Mouse (Mus musculus) cerebellum, adult 2 months (tissue): ENCODE measurements around the gene Gm9112. TPM values are rescaled to one million over a fixed set of nuclear protein-coding genes. Genes with fewer than 3 reads are reported as not detected.
"Not testable (repeated sequence)": the region's sequence is repeated elsewhere in the genome, so short reads cannot be mapped to it uniquely, and the experiment has no call there.

Source experiments
- DNase-seq, 2 experiments: peaks; one replicate each; pipeline ENCODE4 v3.0.0; 2021
- H3K27ac ChIP-seq: fragments of 200-500 bp; 2 replicates; pipeline ENCODE4 v1.5.1; 2012; ENCODE audit warnings: low read length, control low read depth, inconsistent platforms; ENCODE audit not compliant: insufficient read depth
- H3K27me3 ChIP-seq: fragments of 200-500 bp; 2 replicates; pipeline ENCODE4 v1.6.1; 2012; ENCODE audit warnings: inconsistent platforms, mild to moderate bottlenecking, low read length, moderate library complexity; ENCODE audit not compliant: control insufficient read depth, insufficient read depth
- H3K4me1 ChIP-seq: fragments of 200-500 bp; 2 replicates; pipeline ENCODE4 v1.6.1; 2011; ENCODE audit warnings: low read length; ENCODE audit not compliant: control insufficient read depth, insufficient read depth
- H3K4me3 ChIP-seq: fragments of 200-500 bp; replicated peaks from 2 replicates; pipeline ENCODE3; 2011; ENCODE audit warnings: mild to moderate bottlenecking, low read depth, low read length, control low read depth; ENCODE audit not compliant: insufficient read depth
- CTCF ChIP-seq: fragments of 200-500 bp; IDR thresholded peaks from 2 replicates; pipeline ENCODE4 v1.5.1; 2011; ENCODE audit warnings: low read depth, mild to moderate bottlenecking, control low read depth, low read length, moderate library complexity, borderline replicate concordance; ENCODE audit not compliant: insufficient read depth
- POLR2A ChIP-seq: fragments of 200-500 bp; IDR thresholded peaks from 2 replicates; pipeline ENCODE4 v1.6.1; 2011; ENCODE audit warnings: low read length, control low read depth, borderline replicate concordance; ENCODE audit not compliant: insufficient read depth
- WGBS: fragments of 180-500 bp; shearing (Covaris S2); methylation state at CpG from one replicate; pipeline ENCODE4 v1.1.7; 2018; 5-methylcytosine and 5-hydroxymethylcytosine counted together
- polyA plus RNA-seq: library from polyadenylated mRNA; depleted of rRNA; stranded (reverse); fragments of >200 nt; gene quantifications from 2 replicates; pipeline ENCODE4 v1.2.3, GENCODE M21; 2012; rRNA removed

The Gm9112 gene
- polyA plus RNA-seq = not detected in 2 replicates

DNA sequence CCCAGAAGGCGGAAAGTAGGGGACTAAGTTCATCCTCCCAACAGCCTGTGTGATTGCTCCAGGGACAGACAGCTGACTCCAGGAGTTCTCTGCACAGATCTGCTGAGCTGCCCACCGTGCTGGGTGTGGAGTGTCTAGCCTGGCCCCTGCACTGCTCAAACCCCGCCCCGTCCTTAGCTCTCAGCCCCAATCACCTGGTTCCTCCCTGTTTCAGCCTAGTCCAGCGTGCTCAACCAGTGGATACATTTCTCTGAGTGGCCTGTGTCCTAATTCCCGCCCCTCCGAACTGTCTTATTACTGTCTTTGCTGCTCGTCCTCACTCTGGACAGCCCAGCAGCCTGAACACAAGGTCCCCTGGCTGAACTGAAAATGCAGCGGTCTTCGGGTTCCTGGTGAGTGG lies at the start of gene Gm9112, which contains the start of gene Dmrtc1b:
Gene Gm9112 (minus strand): TSS at position 101 of the 400 bp plus-strand sequence.
Gene Dmrtc1b (plus strand): TSS at position 331 of the 400 bp plus-strand sequence.
- H3K4me1 ChIP-seq, H3K27me3 ChIP-seq, DNase-seq, H3K4me3 ChIP-seq, H3K27ac ChIP-seq: not testable (repeated sequence)
- 82% methylated on average over 10 of the region's 10 CpGs for WGBS

DNA sequence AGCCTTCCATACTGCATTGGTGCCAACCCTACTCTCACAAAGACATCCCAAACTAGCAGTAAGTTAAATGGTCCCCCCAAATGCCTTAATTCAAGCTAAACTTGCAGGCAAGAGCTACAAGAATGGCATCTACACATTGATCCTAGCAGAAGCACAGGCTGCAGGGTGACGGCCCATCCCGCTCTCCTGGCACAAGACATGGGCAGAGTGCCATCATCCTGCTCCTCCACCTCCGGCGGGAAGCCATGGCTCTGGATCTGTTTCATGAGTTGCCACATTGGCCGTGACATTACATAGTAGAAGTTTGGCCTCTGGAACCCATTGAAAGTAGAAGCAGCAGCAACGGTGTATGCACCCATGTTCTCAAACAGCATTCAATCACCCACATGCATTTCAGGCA lies 16.8 kb upstream of the Gm9112 start:
- H3K27me3 ChIP-seq, DNase-seq, H3K4me3 ChIP-seq, H3K27ac ChIP-seq, H3K4me1 ChIP-seq: not testable (repeated sequence)
- 27% methylated on average over 6 of the region's 6 CpGs for WGBS

DNA sequence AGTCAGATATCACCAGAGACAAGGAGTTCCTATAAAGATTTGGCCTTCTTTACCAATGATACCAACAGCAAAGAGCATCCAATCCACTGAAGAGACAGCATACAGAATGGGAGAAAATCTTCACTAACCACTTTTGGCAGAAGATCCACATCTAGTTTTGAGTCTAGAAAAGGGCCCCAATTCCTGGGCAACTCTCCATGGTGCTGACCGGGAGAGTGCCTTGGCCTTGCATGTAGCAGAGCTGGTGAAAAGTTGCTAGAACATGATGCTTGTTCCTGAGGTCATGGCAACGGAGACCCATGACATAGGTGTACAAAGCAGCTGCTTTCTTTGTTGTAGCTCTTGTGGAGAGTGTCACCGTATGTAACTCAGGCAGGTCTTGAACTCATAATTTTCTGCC lies 6.8 kb downstream of the Gm9112 start:
- not testable (repeated sequence) for H3K27ac ChIP-seq, DNase-seq, H3K27me3 ChIP-seq, H3K4me1 ChIP-seq, H3K4me3 ChIP-seq
- WGBS = 69% methylated on average over 3 of the region's 3 CpGs

DNA sequence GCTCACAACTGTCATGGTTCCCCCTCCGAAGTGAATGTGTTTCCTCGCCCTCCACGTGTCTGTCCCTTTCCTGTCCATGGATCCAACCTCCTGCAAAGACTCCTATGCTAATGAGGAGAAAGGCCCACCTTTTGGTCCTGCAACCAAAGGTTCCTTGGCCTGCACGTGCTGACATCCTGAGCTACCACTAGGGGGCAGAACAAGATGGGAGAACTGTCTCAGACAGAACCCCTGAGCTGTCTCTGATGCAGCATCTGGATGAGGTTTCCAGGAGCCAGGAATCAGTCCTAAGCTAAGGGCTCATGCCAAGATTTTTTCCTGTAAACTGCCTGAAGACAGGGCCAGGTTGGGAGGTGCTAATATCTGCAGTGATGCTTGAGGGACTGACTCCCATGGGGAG lies 18.2 kb downstream of the Gm9112 start:
- H3K4me3 ChIP-seq, H3K27me3 ChIP-seq, H3K4me1 ChIP-seq, H3K27ac ChIP-seq: not testable (repeated sequence)
- peak; percentile 1 to 33 for DNase-seq
- TF ChIP-seq CTCF = peak; percentile 22; the same call in 1 of the 2 replicates
- 18% methylated on average over 4 of the region's 4 CpGs for WGBS

DNA sequence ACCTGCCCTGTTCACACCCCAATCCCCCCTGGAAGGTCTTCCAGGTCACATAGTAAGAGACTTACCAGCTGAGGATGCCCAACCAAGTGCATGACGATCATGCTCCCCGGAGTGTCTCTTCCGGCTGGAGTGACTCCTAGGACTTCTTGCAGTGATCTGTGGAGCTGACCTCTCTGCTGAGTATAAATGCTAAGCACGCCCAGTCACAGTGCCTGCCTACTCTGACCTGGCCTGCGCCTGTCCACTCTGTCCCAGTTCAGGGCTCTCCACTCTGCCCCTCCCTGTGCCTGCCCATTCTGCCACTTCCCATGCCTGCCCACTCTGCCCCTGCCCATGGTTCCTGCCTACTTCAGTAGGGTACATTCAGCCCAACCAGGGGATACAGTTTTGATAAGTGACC lies 20.6 kb downstream of the Gm9112 start, which contains the start of gene Gm3880:
Gene Gm3880 (minus strand): TSS at position 101 of the 400 bp plus-strand sequence.
- not testable (repeated sequence) for H3K27me3 ChIP-seq, DNase-seq, H3K4me1 ChIP-seq, H3K4me3 ChIP-seq, H3K27ac ChIP-seq
- WGBS = 94% methylated on average over 4 of the region's 5 CpGs

DNA sequence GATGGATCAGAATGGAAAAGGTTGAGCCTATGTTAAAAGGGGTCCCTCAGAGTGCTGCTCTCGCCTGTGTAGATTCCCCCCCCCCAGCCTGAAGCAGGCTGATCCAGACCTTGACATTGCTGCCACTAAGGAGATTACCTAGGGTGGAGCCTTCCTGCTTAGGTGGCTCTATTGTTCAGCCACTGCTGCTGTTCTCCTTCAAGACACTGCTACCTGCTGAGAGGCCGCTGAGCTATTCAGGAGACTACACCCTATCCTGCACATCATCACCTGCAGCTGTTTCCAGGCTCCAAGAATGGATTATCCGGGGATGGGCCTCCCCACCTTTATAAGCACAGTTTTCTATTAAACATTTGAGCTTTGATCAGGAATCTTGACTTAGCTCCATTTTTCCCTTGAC lies 22.7 kb downstream of the Gm9112 start:
- DNase-seq, H3K27ac ChIP-seq, H3K27me3 ChIP-seq, H3K4me1 ChIP-seq, H3K4me3 ChIP-seq: not testable (repeated sequence)
- 38% methylated on average over 3 of the region's 3 CpGs for whole genome bisulfite sequencing

DNA sequence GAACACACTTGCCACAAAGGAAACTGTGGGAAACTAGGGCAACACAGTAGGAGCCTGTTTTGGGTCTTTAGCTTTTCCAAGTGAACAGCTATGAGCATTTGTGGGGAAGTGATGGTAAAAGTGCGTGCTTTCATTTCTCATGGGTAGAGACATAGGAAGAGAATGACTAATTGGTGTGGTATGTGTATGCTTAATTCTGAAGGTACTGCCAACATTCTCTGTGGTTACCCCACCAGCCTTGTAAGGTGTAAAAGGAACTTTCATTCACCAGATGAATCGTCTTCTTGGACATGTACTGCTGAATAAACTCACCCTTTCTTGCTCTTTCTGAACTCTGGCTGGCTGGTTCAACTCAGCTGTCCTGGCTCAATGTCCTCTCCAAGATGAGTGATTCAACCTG lies 40.8 kb downstream of the Gm9112 start:
- DNase-seq = no peak
- no peak overlapping the region for H3K27ac ChIP-seq
- WGBS = 75% methylated on average over 2 of the region's 2 CpGs
- no peaks in the 10 kb centered on the region for H3K4me1 ChIP-seq
- H3K4me3 ChIP-seq = no peak overlapping the region
- TF ChIP-seq CTCF (no peak), POLR2A (no peak)
- no peaks in the 10 kb centered on the region for H3K27me3 ChIP-seq

DNA sequence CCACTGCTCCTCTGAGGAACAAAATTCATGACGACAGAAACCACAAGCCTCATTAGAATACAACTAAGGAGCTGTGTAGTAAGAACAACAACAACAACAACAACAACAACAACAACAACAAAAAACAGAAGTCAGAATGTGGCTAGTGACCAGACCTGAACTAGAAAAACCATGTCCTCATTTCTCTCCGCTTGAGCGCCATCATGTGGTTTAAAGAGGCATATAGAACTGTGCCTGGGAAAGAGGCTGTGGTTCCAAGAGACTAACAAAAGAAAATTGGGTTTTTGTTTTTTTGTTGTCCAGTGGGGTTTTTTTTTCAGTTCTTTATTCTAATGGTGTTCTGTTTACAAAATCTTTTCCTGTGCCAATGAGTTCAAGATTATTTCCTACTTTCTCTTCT lies 46.7 kb downstream of the Gm9112 start:
- Histone ChIP-seq H3K27me3 (no peaks in the 10 kb centered on the region), H3K4me3 (no peak overlapping the region), H3K4me1 (no peaks in the 10 kb centered on the region), H3K27ac (no peak overlapping the region)
- 22% methylated on average over 3 of the region's 3 CpGs for WGBS
- no peak for TF ChIP-seq POLR2A
- no peak for TF ChIP-seq CTCF
- peak in 1 of 2 experiments; percentile 3 for DNase-seq

Other genes with a start within 250 kb of the Gm9112 start
- gene Hdac8, start 202.3 kb downstream of the Gm9112 start, polyA plus RNA-seq = 24.8 and 27.4 TPM in 2 replicates
- gene Phka1, start 63.4 kb downstream of the Gm9112 start, polyA plus RNA-seq = 20.8 and 21.8 TPM in 2 replicates
- not detected in 2 replicates for gene Gm3880, start 20.7 kb downstream of the Gm9112 start, polyA plus RNA-seq
- not detected in 2 replicates for gene Dmrtc1b, start 230 bp upstream of the Gm9112 start, polyA plus RNA-seq
- gene Dmrtc1c1, start 95.3 kb upstream of the Gm9112 start, polyA plus RNA-seq = not detected in 2 replicates
- gene Dmrtc1c2, start 147.0 kb upstream of the Gm9112 start, polyA plus RNA-seq = not detected in 2 replicates
- gene 1700031F05Rik, start 160.3 kb upstream of the Gm9112 start, polyA plus RNA-seq = not detected in 2 replicates
- gene Dmrtc1a, start 201.1 kb upstream of the Gm9112 start, polyA plus RNA-seq = 3.7 and 3.8 TPM in 2 replicates
- not detected in 2 replicates for gene 1700011M02Rik, start 201.3 kb upstream of the Gm9112 start, polyA plus RNA-seq
- gene 1700018G05Rik, start 220.7 kb upstream of the Gm9112 start, polyA plus RNA-seq = not detected in 2 replicates